Mouse (Mus musculus): Measurements from ENCODE around the gene Prox2.

GRCm38 (mm10) chr12:85110698-85111592 lies at the start of gene Prox2, which contains the start of gene Dlst:
- TF ChIP-seq CTCF (conservative IDR thresholded peaks at IDR 0.05; ENCODE audit: low read length) (no peak), POU5F1 (IDR thresholded peaks at IDR 0.05; ENCODE audit: borderline replicate concordance, low read length) (no peak), NANOG (IDR thresholded peaks at IDR 0.05; ENCODE audit: borderline replicate concordance, low read length) (no peak)
